Mouse (Mus musculus) ES-E14 (cell line): ENCODE measurements around the gene Havcr2.

Source experiments
- CHD2 ChIP-seq: IDR thresholded peaks from 2 replicates; pipeline ENCODE4 v1.6.1; 2014; ENCODE audit warnings: mild to moderate bottlenecking, low read depth, low read length, inconsistent platforms
- HCFC1 ChIP-seq: IDR thresholded peaks from 2 replicates; pipeline ENCODE4 v1.6.1; 2012; ENCODE audit warnings: low read length, inconsistent platforms, borderline replicate concordance; ENCODE audit not compliant: insufficient read depth
- MAFK ChIP-seq: IDR thresholded peaks from 2 replicates; pipeline ENCODE4 v1.6.1; 2014; ENCODE audit warnings: mild to moderate bottlenecking, low read depth, low read length, inconsistent platforms; ENCODE audit not compliant: insufficient read depth
- ZC3H11A ChIP-seq: IDR thresholded peaks from 2 replicates; pipeline ENCODE4 v1.6.1; 2012; ENCODE audit warnings: low read depth, mild to moderate bottlenecking, inconsistent platforms, low read length, borderline replicate concordance
- ZNF384 ChIP-seq: IDR thresholded peaks from 2 replicates; pipeline ENCODE4 v1.6.1; 2012; ENCODE audit warnings: low read depth, low read length, inconsistent platforms

GRCm38 (mm10) chr11:46522719-46523118 is 68.0 kb downstream of the Havcr2 start:
- no peak for TF ChIP-seq CHD2
- TF ChIP-seq HCFC1, result no peak
- TF ChIP-seq MAFK, result no peak
- TF ChIP-seq ZC3H11A, result no peak; the same call in 1 of the 2 replicates
- TF ChIP-seq ZNF384, result no peak
